Mouse (Mus musculus): ENCODE measurements at regions not wholly inside any gene's neighbourhood (a gene's known extent, or its start where the extent isn't known, plus 50 kb on each side); places are given as distances from the start of the nearest gene placed in this dataset.

- TF ChIP-seq POLR2A (IDR thresholded peaks at IDR 0.05; ENCODE audit: borderline replicate concordance, extremely low read depth, insufficient read depth, insufficient read length, poor library complexity, severe bottlenecking), result no peak
- no peak for TF ChIP-seq CTCF (IDR thresholded peaks at IDR 0.05; ENCODE audit: borderline replicate concordance, extremely low read depth, insufficient read depth, insufficient read length)
These were observed 234.3 kb upstream of the Rnaseh2b start for GRCm38 (mm10) chr14:62058100-62058499.

All from brain, embryonic 14.5 days (tissue).